Mouse (Mus musculus) bone marrow macrophage, adult 2 months (primary cell): ENCODE results near the gene 4930407I10Rik.

ENCODE experiments used
- CTCF ChIP-seq: IDR thresholded peaks from 2 replicates; pipeline ENCODE4 v1.5.1; 2012; ENCODE audit warnings: low read depth, mild to moderate bottlenecking, low read length, moderate library complexity
- POLR2A ChIP-seq: IDR thresholded peaks from 2 replicates; pipeline ENCODE4 v1.6.1; 2012; ENCODE audit warnings: mild to moderate bottlenecking, low read depth, low read length, borderline replicate concordance

- TF ChIP-seq CTCF (no peak), POLR2A (no peak)
These were observed 42.1 kb upstream of the 4930407I10Rik start for GRCm38 (mm10) chr15:82016830-82017229.
